Mouse (Mus musculus): ENCODE measurements around the gene Gpr19.

DNA sequence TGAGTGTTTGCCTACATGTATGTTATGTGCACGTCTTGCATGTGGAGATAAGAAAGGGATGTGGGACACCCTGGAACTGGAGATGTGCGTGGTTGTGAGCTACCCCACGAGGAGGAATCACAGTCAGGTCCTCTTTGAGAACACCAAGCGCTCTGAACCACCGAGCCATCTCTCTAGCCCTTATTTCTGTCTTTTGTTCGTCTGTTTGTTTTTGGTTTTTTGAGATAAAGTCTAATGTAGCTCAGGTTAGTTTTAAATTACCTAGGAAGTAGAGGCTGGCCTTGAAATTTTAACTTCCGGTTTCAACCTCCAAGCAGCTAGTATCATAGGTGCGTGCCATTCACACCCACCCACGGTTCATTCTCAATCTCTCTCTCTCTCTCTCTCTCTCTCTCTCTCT is 48.5 kb upstream of the Gpr19 start:
- TF ChIP-seq CTCF (IDR thresholded peaks at IDR 0.05; ENCODE audit: low read depth, low read length) (no peak), GATA1 (IDR thresholded peaks at IDR 0.05; ENCODE audit: borderline replicate concordance, low read length) (no peak)

All from G1E (cell line).